Mouse (Mus musculus): Measurements from ENCODE around the gene Cyp2d26. TPM values are rescaled to one million over a fixed set of nuclear protein-coding genes. Genes with fewer than 3 reads are reported as not detected.
A peak's percentile ranks its signal among the peaks of the same experiment; 100 is the strongest.

The Cyp2d26 gene
- not detected in 2 replicates for polyA plus RNA-seq (2015; fragmentation: Nextera tagmentation; extraction: Ambion mirVana)

- ATAC-seq (no peak), DNase-seq (ENCODE audit: low spot score) (no peak)
- no peak within 1 kb of the TSS for H3K9ac ChIP-seq (replicated peaks; ENCODE audit: low read depth)
- TF ChIP-seq EP300 (IDR thresholded peaks at IDR 0.05) (no peak), CTCF (IDR thresholded peaks at IDR 0.05) (no peak)
- H3K4me3 ChIP-seq (ENCODE audit: low read depth, low read length): no peak within 1 kb of the TSS
- WGBS: 63% methylated on average over 5 of the region's 5 CpGs
- no peaks in the 10 kb centered on the region for H3K36me3 ChIP-seq (ENCODE audit: insufficient read depth, low read length)
- H3K27ac ChIP-seq (ENCODE audit: low read length): no peak within 1 kb of the TSS
- H3K4me2 ChIP-seq (replicated peaks; ENCODE audit: low read depth, low read length): no peak within 1 kb of the TSS
- H3K27me3 ChIP-seq (replicated peaks; ENCODE audit: insufficient read depth, low read length): no peaks in the 10 kb centered on the region
- no peaks in the 10 kb centered on the region for H3K4me1 ChIP-seq (ENCODE audit: insufficient read depth, low read depth, low read length)
- H3K9me3 ChIP-seq (ENCODE audit: low read length): no peaks in the 10 kb centered on the region
These were observed at the start of gene Cyp2d26 for GRCm38 (mm10) chr15:82794277-82794676. TSS of gene Cyp2d26 (minus strand) at chr15:82794294.

- H3K27me3 ChIP-seq (replicated peaks; ENCODE audit: insufficient read depth, low read length): no peaks in the 10 kb centered on the region
- ATAC-seq (no peak), DNase-seq (ENCODE audit: low spot score) (no peak)
- no peak overlapping the region for H3K4me2 ChIP-seq (replicated peaks; ENCODE audit: low read depth, low read length)
- no peaks in the 10 kb centered on the region for H3K9me3 ChIP-seq (ENCODE audit: low read length)
- no peaks in the 10 kb centered on the region for H3K36me3 ChIP-seq (ENCODE audit: insufficient read depth, low read length)
- H3K4me1 ChIP-seq (ENCODE audit: insufficient read depth, low read depth, low read length): no peaks in the 10 kb centered on the region
- H3K9ac ChIP-seq (replicated peaks; ENCODE audit: low read depth): no peak overlapping the region
- no peak overlapping the region for H3K27ac ChIP-seq (ENCODE audit: low read length)
- H3K4me3 ChIP-seq (ENCODE audit: low read depth, low read length): no peak overlapping the region
- 92% methylated on average over 3 of the region's 3 CpGs for WGBS
- TF ChIP-seq EP300 (IDR thresholded peaks at IDR 0.05): no peak
- no peak for TF ChIP-seq CTCF (IDR thresholded peaks at IDR 0.05)
These were observed 45.1 kb upstream of the Cyp2d26 start for GRCm38 (mm10) chr15:82839146-82839545.

- H3K27me3 ChIP-seq (replicated peaks; ENCODE audit: insufficient read depth, low read length): no peaks in the 10 kb centered on the region
- H3K9ac ChIP-seq (replicated peaks; ENCODE audit: low read depth): no peak overlapping the region
- no peak overlapping the region for H3K27ac ChIP-seq (ENCODE audit: low read length)
- H3K4me1 ChIP-seq (ENCODE audit: insufficient read depth, low read depth, low read length): no peaks in the 10 kb centered on the region
- no peak overlapping the region for H3K4me3 ChIP-seq (ENCODE audit: low read depth, low read length)
- no peak for DNase-seq (ENCODE audit: low spot score)
- 88% methylated on average over 6 of the region's 6 CpGs for WGBS
- no peaks in the 10 kb centered on the region for H3K9me3 ChIP-seq (ENCODE audit: low read length)
- no peak overlapping the region for H3K4me2 ChIP-seq (replicated peaks; ENCODE audit: low read depth, low read length)
- H3K36me3 ChIP-seq (ENCODE audit: insufficient read depth, low read length): no peaks in the 10 kb centered on the region
- no peak for ATAC-seq
- TF ChIP-seq CTCF (IDR thresholded peaks at IDR 0.05) (no peak), EP300 (IDR thresholded peaks at IDR 0.05) (no peak)
These were observed 35.8 kb upstream of the Cyp2d26 start for GRCm38 (mm10) chr15:82829917-82830316.

GRCm38 (mm10) chr15:82825866-82826265 is 31.8 kb upstream of the Cyp2d26 start:
- no peaks in the 10 kb centered on the region for H3K27me3 ChIP-seq (replicated peaks; ENCODE audit: insufficient read depth, low read length)
- no peak overlapping the region for H3K9ac ChIP-seq (replicated peaks; ENCODE audit: low read depth)
- H3K27ac ChIP-seq (ENCODE audit: low read length): no peak overlapping the region
- no peaks in the 10 kb centered on the region for H3K9me3 ChIP-seq (ENCODE audit: low read length)
- DNase-seq (ENCODE audit: low spot score) (no peak), ATAC-seq (no peak)
- no peaks in the 10 kb centered on the region for H3K4me1 ChIP-seq (ENCODE audit: insufficient read depth, low read depth, low read length)
- TF ChIP-seq CTCF (IDR thresholded peaks at IDR 0.05) (no peak), EP300 (IDR thresholded peaks at IDR 0.05) (no peak)
- no peak overlapping the region for H3K4me2 ChIP-seq (replicated peaks; ENCODE audit: low read depth, low read length)
- no peaks in the 10 kb centered on the region for H3K36me3 ChIP-seq (ENCODE audit: insufficient read depth, low read length)
- H3K4me3 ChIP-seq (ENCODE audit: low read depth, low read length): no peak overlapping the region

- DNase-seq (ENCODE audit: low spot score) (no peak), ATAC-seq (no peak)
- Histone ChIP-seq H3K9ac (replicated peaks; ENCODE audit: low read depth) (no peak overlapping the region), H3K27ac (ENCODE audit: low read length) (no peak overlapping the region), H3K4me2 (replicated peaks; ENCODE audit: low read depth, low read length) (no peak overlapping the region), H3K27me3 (replicated peaks; ENCODE audit: insufficient read depth, low read length) (no peaks in the 10 kb centered on the region), H3K4me1 (ENCODE audit: insufficient read depth, low read depth, low read length) (no peaks in the 10 kb centered on the region), H3K9me3 (ENCODE audit: low read length) (no peaks in the 10 kb centered on the region), H3K4me3 (ENCODE audit: low read depth, low read length) (no peak overlapping the region), H3K36me3 (ENCODE audit: insufficient read depth, low read length) (no peaks in the 10 kb centered on the region)
- TF ChIP-seq EP300 (IDR thresholded peaks at IDR 0.05): no peak
- no peak for TF ChIP-seq CTCF (IDR thresholded peaks at IDR 0.05)
- 64% methylated on average over 3 of the region's 4 CpGs for WGBS
These were observed 28.3 kb upstream of the Cyp2d26 start for GRCm38 (mm10) chr15:82822347-82822746.

GRCm38 (mm10) chr15:82821657-82822056 is 27.6 kb upstream of the Cyp2d26 start:
- TF ChIP-seq EP300 (IDR thresholded peaks at IDR 0.05) (no peak), CTCF (IDR thresholded peaks at IDR 0.05) (no peak)
- Histone ChIP-seq H3K4me1 (ENCODE audit: insufficient read depth, low read depth, low read length) (no peaks in the 10 kb centered on the region), H3K36me3 (ENCODE audit: insufficient read depth, low read length) (no peaks in the 10 kb centered on the region), H3K27ac (ENCODE audit: low read length) (0 out of 2 replicates have a peak overlapping the region, but pooled peaks have one; percentile 21), H3K27me3 (replicated peaks; ENCODE audit: insufficient read depth, low read length) (no peaks in the 10 kb centered on the region), H3K9me3 (ENCODE audit: low read length) (no peaks in the 10 kb centered on the region), H3K4me2 (replicated peaks; ENCODE audit: low read depth, low read length) (no peak overlapping the region), H3K4me3 (ENCODE audit: low read depth, low read length) (no peak overlapping the region), H3K9ac (replicated peaks; ENCODE audit: low read depth) (no peak overlapping the region)
- peak; percentile 79 for DNase-seq (ENCODE audit: low spot score)
- ATAC-seq: peak; percentile 78
- WGBS: 92% methylated on average over 1 of the region's 1 CpGs

GRCm38 (mm10) chr15:82815296-82815695 is 21.2 kb upstream of the Cyp2d26 start:
- Histone ChIP-seq H3K27me3 (replicated peaks; ENCODE audit: insufficient read depth, low read length) (no peaks in the 10 kb centered on the region), H3K9ac (replicated peaks; ENCODE audit: low read depth) (no peak overlapping the region), H3K4me3 (ENCODE audit: low read depth, low read length) (no peak overlapping the region), H3K27ac (ENCODE audit: low read length) (no peak overlapping the region), H3K4me1 (ENCODE audit: insufficient read depth, low read depth, low read length) (no peaks in the 10 kb centered on the region), H3K36me3 (ENCODE audit: insufficient read depth, low read length) (peaks cover 4% of the 10 kb centered on the region; the same call in 1 of the 2 replicates), H3K4me2 (replicated peaks; ENCODE audit: low read depth, low read length) (no peak overlapping the region), H3K9me3 (ENCODE audit: low read length) (no peaks in the 10 kb centered on the region)
- ATAC-seq (no peak), DNase-seq (ENCODE audit: low spot score) (no peak)
- 83% methylated on average over 4 of the region's 4 CpGs for WGBS
- TF ChIP-seq CTCF (IDR thresholded peaks at IDR 0.05) (no peak), EP300 (IDR thresholded peaks at IDR 0.05) (no peak)

All from lung, postnatal 0 days (tissue).